Mouse (Mus musculus) megakaryocyte, embryonic 14.5 days (primary cell): ENCODE measurements at regions not wholly inside any gene's neighbourhood (a gene's known extent, or its start where the extent isn't known, plus 50 kb on each side); places are given as distances from the start of the nearest gene placed in this dataset.

Experiments
- H3K27me3 ChIP-seq: replicated peaks from 2 replicates; pipeline ENCODE3; 2012; ENCODE audit warnings: inconsistent platforms
- H3K36me3 ChIP-seq: replicated peaks from 2 replicates; pipeline ENCODE3; 2012; ENCODE audit warnings: low read length, inconsistent platforms, mixed read lengths
- H3K4me1 ChIP-seq: 2 replicates; pipeline ENCODE4 v1.6.1; 2012; ENCODE audit warnings: inconsistent platforms
- H3K4me3 ChIP-seq: replicated peaks from 2 replicates; pipeline ENCODE3; 2012; ENCODE audit warnings: moderate library complexity, mild to moderate bottlenecking, inconsistent platforms
- H3K9me3 ChIP-seq: 2 replicates; pipeline ENCODE4 v1.6.1; 2012; ENCODE audit warnings: inconsistent platforms
- FLI1 ChIP-seq: IDR thresholded peaks from 2 replicates; pipeline ENCODE4 v1.6.1; 2012; ENCODE audit warnings: low read length, inconsistent platforms, mixed read lengths
- GATA1 ChIP-seq: IDR thresholded peaks from 3 replicates; pipeline ENCODE4 v1.6.1; 2012; ENCODE audit warnings: mixed read lengths, low read length, inconsistent platforms, borderline replicate concordance

DNA sequence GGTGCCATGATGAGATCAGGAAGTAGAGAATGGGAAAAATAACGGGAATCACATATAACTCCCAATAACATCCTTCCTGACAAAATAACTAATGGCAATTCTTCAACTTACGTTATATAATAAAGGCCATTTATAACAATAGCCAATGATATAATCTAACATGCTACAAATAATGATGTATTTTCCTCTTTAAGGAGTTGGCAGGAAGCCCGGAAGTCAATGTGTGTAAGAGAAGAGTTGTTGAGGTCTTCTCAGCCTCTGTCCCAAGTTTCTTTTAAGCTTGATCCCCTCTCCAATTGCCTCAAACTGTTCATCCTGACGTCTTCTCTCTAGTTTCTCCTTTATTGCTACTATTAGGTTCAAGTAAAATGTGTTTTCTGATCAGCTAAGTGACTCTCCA is 108.1 kb upstream of the Kcnab1 start:
- TF ChIP-seq GATA1 (no peak), FLI1 (no peak)
- no peaks in the 10 kb centered on the region for H3K4me1 ChIP-seq
- no peaks in the 10 kb centered on the region for H3K27me3 ChIP-seq
- no peaks in the 10 kb centered on the region for H3K9me3 ChIP-seq
- no peaks in the 10 kb centered on the region for H3K36me3 ChIP-seq
- H3K4me3 ChIP-seq = no peak overlapping the region

DNA sequence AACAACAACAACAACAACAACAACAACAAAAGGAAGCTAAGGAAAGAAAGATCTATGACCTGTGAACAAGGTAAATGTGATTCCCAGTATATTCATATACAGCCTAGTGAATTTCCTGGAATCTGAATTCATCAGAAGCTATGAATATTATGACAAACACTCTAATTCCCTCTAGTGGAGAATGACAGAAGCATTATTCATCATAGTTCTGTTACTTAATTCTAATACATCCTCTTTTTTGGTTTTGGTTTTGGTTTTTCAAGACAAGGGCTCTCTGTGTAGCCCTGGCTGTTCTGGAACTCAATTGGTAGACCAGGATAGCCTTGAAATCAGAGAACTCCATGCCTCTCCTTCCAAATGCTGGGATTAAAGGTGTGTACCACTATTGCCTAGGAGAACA is 106.6 kb upstream of the Kcnab1 start:
- H3K36me3 ChIP-seq = no peaks in the 10 kb centered on the region
- no peaks in the 10 kb centered on the region for H3K4me1 ChIP-seq
- H3K9me3 ChIP-seq = no peaks in the 10 kb centered on the region
- no peaks in the 10 kb centered on the region for H3K27me3 ChIP-seq
- TF ChIP-seq GATA1 = no peak
- TF ChIP-seq FLI1 = no peak
- H3K4me3 ChIP-seq = no peak overlapping the region

DNA sequence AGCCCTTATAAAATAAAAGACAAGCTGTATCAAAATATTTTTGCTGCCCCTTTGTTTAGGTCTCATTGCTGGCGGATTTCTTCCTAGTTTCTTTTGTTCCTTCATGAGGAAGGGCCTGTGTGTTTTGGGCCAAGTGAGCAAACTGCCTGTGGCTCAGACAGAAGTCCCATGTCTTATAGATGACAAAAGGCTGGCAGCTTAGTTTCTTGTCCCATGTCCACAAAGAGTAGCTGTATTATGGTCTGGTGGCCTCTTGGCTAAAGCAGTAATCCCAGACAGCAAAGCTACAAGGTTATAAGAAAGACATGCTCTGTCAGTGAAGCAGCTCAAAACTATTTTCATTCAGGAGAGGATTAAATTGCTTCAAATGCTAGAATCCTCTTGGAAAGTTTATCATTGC is 103.1 kb upstream of the Kcnab1 start:
- Histone ChIP-seq H3K4me3 (no peak overlapping the region), H3K9me3 (no peaks in the 10 kb centered on the region), H3K27me3 (no peaks in the 10 kb centered on the region), H3K4me1 (no peaks in the 10 kb centered on the region), H3K36me3 (no peaks in the 10 kb centered on the region)
- no peak for TF ChIP-seq GATA1
- no peak for TF ChIP-seq FLI1

DNA sequence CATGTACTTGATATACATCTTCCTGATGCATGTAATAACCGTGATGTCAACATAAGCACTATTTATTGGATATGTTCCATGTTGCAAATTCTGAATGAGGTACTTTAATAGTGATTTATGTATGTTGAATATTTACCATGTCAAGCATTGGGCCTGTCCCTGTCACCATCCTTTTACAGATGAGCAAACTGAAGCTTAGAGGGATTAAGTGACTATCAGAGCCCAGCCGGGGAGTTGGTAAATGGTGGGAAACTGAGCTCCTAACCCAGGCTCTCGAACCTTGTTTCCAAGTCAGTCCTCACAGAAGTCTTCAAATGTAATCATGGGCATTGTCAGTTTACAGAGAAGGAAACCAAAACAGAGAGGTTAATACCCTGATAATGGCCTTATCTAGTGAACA is 102.6 kb upstream of the Kcnab1 start:
- Histone ChIP-seq H3K4me3 (no peak overlapping the region), H3K27me3 (no peaks in the 10 kb centered on the region), H3K9me3 (no peaks in the 10 kb centered on the region), H3K4me1 (no peaks in the 10 kb centered on the region), H3K36me3 (no peaks in the 10 kb centered on the region)
- TF ChIP-seq GATA1 (no peak), FLI1 (no peak)

DNA sequence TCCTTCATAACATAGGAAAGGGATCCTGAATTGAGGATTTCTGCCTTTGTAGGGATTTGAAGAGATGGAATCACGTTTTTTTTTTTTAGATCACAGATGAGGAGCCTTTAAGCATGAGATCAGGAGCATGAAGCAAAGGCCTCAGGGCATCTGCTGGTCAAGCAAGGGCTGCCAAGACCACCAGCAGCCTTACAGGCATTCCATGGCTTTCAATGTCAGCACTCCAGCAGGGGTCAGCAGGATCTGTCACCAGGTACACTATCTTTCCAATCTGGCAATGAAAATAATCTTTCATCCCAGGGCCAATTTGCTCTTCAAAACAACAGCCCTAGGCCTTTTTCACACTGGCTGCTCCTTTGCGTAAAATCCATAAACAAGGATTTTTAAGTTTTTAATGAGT is 85.3 kb upstream of the Kcnab1 start:
- Histone ChIP-seq H3K36me3 (no peaks in the 10 kb centered on the region), H3K9me3 (no peaks in the 10 kb centered on the region)
- TF ChIP-seq GATA1 (no peak), FLI1 (no peak)

DNA sequence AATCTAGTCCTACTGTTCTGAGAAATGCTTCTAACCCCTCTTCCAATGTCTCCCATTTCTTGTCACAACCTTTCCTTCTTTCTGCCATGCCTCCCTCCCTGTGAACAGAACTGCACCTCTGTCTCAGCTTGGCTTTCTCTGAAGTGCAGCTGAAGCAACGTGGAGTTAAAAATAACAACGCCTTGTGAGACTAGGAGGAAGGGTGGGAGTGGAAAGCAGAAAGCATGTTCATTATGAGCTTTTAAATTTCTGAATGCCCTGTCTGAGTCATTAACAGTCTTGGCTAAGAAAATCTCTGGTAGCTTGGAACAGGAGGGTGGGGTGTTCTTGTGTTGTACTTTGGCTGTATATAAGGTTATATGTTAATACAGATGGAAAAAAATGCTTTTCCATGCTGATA is 71.6 kb upstream of the Kcnab1 start:
- H3K9me3 ChIP-seq = no peaks in the 10 kb centered on the region
- H3K4me1 ChIP-seq = no peaks in the 10 kb centered on the region
- no peaks in the 10 kb centered on the region for H3K36me3 ChIP-seq
- TF ChIP-seq FLI1 (no peak), GATA1 (no peak)
- no peak overlapping the region for H3K4me3 ChIP-seq
- H3K27me3 ChIP-seq = no peaks in the 10 kb centered on the region

More for the DNA sequence above, 85.3 kb upstream of the Kcnab1 start:
- H3K4me3 ChIP-seq = no peak overlapping the region
- no peaks in the 10 kb centered on the region for H3K27me3 ChIP-seq
- H3K4me1 ChIP-seq = no peaks in the 10 kb centered on the region

DNA sequence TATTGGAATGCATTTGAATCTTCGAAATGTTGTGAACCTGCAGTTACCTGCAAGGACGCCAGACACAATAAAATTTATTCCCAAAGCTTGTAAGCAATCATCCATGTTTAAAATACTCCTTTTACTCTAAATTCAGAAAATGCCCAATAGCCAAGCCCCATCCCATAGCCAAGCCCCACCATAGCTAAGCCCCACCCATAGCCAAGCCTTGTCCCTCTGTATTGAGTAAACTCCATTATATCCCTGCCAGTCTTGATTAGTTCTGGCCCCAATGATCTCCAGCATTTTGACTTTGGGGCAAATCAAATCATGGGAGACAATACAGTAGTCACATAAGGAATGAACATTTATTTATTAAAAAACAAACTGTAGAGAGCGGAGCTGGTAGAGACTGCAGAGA is 61.3 kb upstream of the Kcnab1 start:
- no peaks in the 10 kb centered on the region for H3K27me3 ChIP-seq
- TF ChIP-seq FLI1 (no peak), GATA1 (no peak)
- H3K36me3 ChIP-seq = no peaks in the 10 kb centered on the region
- H3K4me3 ChIP-seq = no peak overlapping the region
- H3K4me1 ChIP-seq = no peaks in the 10 kb centered on the region
- peaks cover 5% of the 10 kb centered on the region; the same call in 1 of the 2 replicates for H3K9me3 ChIP-seq

DNA sequence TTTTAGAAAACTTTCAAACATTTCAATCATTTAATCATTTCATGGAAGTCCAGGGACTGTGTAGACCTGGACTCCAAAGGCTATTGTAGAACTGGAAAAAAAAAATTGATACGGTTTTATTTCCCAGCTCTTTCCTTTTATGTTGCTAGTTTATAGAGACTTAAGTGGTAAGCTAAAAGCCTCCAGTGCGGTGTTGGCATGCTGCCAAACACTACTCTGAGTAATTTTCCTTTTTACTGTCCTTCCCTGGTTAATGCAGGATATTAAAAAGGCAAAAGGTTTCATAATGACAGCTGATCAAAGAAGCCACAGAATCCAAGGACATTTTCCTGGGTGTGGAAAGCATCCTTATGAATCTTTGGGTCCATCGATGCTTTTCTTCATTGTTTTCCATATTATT is 53.8 kb upstream of the Kcnab1 start:
- no peaks in the 10 kb centered on the region for H3K36me3 ChIP-seq
- H3K4me3 ChIP-seq = no peak overlapping the region
- H3K4me1 ChIP-seq = no peaks in the 10 kb centered on the region
- H3K9me3 ChIP-seq = peaks cover under 1% of the 10 kb centered on the region; the same call in 1 of the 2 replicates
- TF ChIP-seq GATA1 (no peak), FLI1 (no peak)
- H3K27me3 ChIP-seq = no peaks in the 10 kb centered on the region
